In the genomic region with DNA sequence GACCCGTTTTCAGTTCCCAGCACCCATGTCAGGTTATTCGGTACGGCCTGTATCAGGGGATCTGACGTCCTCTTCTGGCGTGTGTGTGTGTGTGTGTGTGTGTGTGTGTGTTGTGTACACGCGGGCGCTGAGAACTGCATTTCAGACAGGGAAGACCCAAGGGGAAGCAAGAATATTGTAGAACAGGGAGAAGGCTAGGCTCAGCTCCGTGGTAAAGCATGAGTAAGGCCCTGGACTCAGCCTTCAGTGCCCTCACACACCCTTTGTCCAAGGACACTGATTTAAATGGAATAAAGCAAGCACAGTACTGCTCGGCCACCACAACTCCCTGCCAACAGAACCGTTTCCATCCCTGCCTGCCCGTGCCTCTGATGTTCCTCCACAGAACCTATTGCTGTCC, we compare ENCODE assay signal across 8 mouse cellular contexts. TPM values are rescaled to one million over a fixed set of nuclear protein-coding genes. Genes with fewer than 3 reads are reported as not detected.
DNase-seq lines count a peak whose midpoint lies in the region; ATAC-seq and TF ChIP-seq lines count a peak whose summit lies in the region.

No protein-coding gene starts in this region.

- ATAC-seq in embryonic facial prominence, embryonic 12.5 days (ENCODE audit: insufficient number of reproducible peaks, insufficient read depth, low FRiP score, low TSS enrichment) = no peak
- no peak for ATAC-seq in hindbrain, embryonic 16.5 days
- no peak for ATAC-seq in lung, postnatal 0 days

- in situ Hi-C loops in CH12.LX (cut with MboI; ENCODE audit: low pct_ligation_motif_present, low pct_unique_long_range_greater_than_20kb, low sequenced_read_pairs) = no loop called here

- 3% methylated on average over 11 of the region's 12 CpGs for WGBS in embryonic facial prominence, embryonic 12.5 days
- 3% methylated on average over 12 of the region's 12 CpGs for WGBS in hindbrain, embryonic 16.5 days
- WGBS in lung, postnatal 0 days = under 1% methylated on average over 12 of the region's 12 CpGs

- H3K4me2 ChIP-seq in CH12.LX (ENCODE audit: insufficient read depth, low read depth, poor library complexity, severe bottlenecking) = peak overlapping the region; percentile 90
- peak overlapping the region; percentile 86 for H3K4me2 ChIP-seq in embryonic facial prominence, embryonic 12.5 days (replicated peaks)
- peak overlapping the region; percentile 82 for H3K4me2 ChIP-seq in hindbrain, embryonic 16.5 days (ENCODE audit: low read length)
- peak overlapping the region; percentile 89 for H3K4me2 ChIP-seq in lung, postnatal 0 days (replicated peaks; ENCODE audit: low read depth, low read length)

- DNase-seq in cerebellum, adult 11 months = peak; percentile 22
- DNase-seq in cerebellum, adult 8-10 months = no peak
- DNase-seq in CH12.LX (ENCODE audit: extremely low read depth) = peak; percentile 34
- no peak for DNase-seq in lung, postnatal 0 days (ENCODE audit: low spot score)
- no peak for DNase-seq in urinary bladder, postnatal 25 days (ENCODE audit: low spot score)
- no peak for DNase-seq in right cerebral cortex, postnatal 4 days

- H3K9ac ChIP-seq in CH12.LX (ENCODE audit: insufficient read depth, low read depth) = peak overlapping the region; percentile 93
- H3K9ac ChIP-seq in embryonic facial prominence, embryonic 12.5 days = peak overlapping the region; percentile 83
- peak overlapping the region; percentile 70 for H3K9ac ChIP-seq in hindbrain, embryonic 16.5 days (ENCODE audit: low read depth, low read length)
- peak overlapping the region; percentile 58 for H3K9ac ChIP-seq in lung, postnatal 0 days (replicated peaks; ENCODE audit: low read depth)

- H3K9me3 ChIP-seq in CH12.LX (replicated peaks; ENCODE audit: low read length) = no peaks in the 10 kb centered on the region
- H3K9me3 ChIP-seq in embryonic facial prominence, embryonic 12.5 days = no peaks in the 10 kb centered on the region
- no peaks in the 10 kb centered on the region for H3K9me3 ChIP-seq in hindbrain, embryonic 16.5 days (ENCODE audit: control insufficient read depth, low read length)
- H3K9me3 ChIP-seq in lung, postnatal 0 days (ENCODE audit: low read length) = no peaks in the 10 kb centered on the region

- peaks cover 32 to 47% of the 10 kb centered on the region in 2 experiments for H3K36me3 ChIP-seq in CH12.LX (replicated peaks in 1 of 2; ENCODE audit: control insufficient read depth in 1 of 2, insufficient read depth in 1 of 2, low read length in 1 of 2)
- H3K36me3 ChIP-seq in embryonic facial prominence, embryonic 12.5 days = 0 out of 2 replicates have a peak, but pooled peaks cover 11% of the 10 kb centered on the region
- no peaks in the 10 kb centered on the region for H3K36me3 ChIP-seq in hindbrain, embryonic 16.5 days (ENCODE audit: control insufficient read depth, insufficient read depth, low read length)
- H3K36me3 ChIP-seq in lung, postnatal 0 days (ENCODE audit: insufficient read depth, low read length) = no peaks in the 10 kb centered on the region

- TF ChIP-seq CTCF in CH12.LX (conservative IDR thresholded peaks at IDR 0.05 in 1 of 2, IDR thresholded peaks at IDR 0.05 in 1 of 2; ENCODE audit: low read depth in 2 of 2, low read length in 2 of 2) = no peak
- TF ChIP-seq CTCF in lung, postnatal 0 days (IDR thresholded peaks at IDR 0.05) = no peak

- no peak for TF ChIP-seq POLR2A in CH12.LX (IDR thresholded peaks at IDR 0.05; ENCODE audit: low read depth, low read length)

- dilution Hi-C loops in CH12.LX (cut with MboI; ENCODE audit: extremely low pct_ligation_motif_present, extremely low pct_unique_long_range_greater_than_20kb, low sequenced_read_pairs) = no loop called here

- H3K27me3 ChIP-seq in CH12.LX (replicated peaks) = no peaks in the 10 kb centered on the region
- H3K27me3 ChIP-seq in embryonic facial prominence, embryonic 12.5 days = no peaks in the 10 kb centered on the region
- H3K27me3 ChIP-seq in hindbrain, embryonic 16.5 days (replicated peaks; ENCODE audit: control insufficient read depth, insufficient read depth, low read length) = no peaks in the 10 kb centered on the region
- no peaks in the 10 kb centered on the region for H3K27me3 ChIP-seq in lung, postnatal 0 days (replicated peaks; ENCODE audit: insufficient read depth, low read length)

- no peak for TF ChIP-seq EP300 in CH12.LX (IDR thresholded peaks at IDR 0.05; ENCODE audit: low read length)
- no peak for TF ChIP-seq EP300 in lung, postnatal 0 days (IDR thresholded peaks at IDR 0.05)

- peaks cover 81% of the 10 kb centered on the region for H3K79me2 ChIP-seq in CH12.LX (replicated peaks; ENCODE audit: control insufficient read depth, extremely low read depth, insufficient read depth, poor library complexity, severe bottlenecking)

- peak overlapping the region; percentile 75 to 86 (median 84) for H3K4me3 ChIP-seq in CH12.LX (replicated peaks in 1 of 3; ENCODE audit: low read depth in 2 of 3, low read length in 2 of 3, poor library complexity in 1 of 3)
- peak overlapping the region; percentile 89 for H3K4me3 ChIP-seq in embryonic facial prominence, embryonic 12.5 days
- peak overlapping the region; percentile 60 for H3K4me3 ChIP-seq in hindbrain, embryonic 16.5 days (ENCODE audit: low read length)
- H3K4me3 ChIP-seq in lung, postnatal 0 days (ENCODE audit: low read depth, low read length) = peak overlapping the region; percentile 82

- no peak for TF ChIP-seq RAD21 in CH12.LX (IDR thresholded peaks at IDR 0.05; ENCODE audit: low read depth, low read length)

- peaks cover 18 to 56% of the 10 kb centered on the region in 2 experiments for H3K4me1 ChIP-seq in CH12.LX (ENCODE audit: control insufficient read depth in 1 of 2, insufficient read depth in 2 of 2)
- peaks cover 16% of the 10 kb centered on the region for H3K4me1 ChIP-seq in embryonic facial prominence, embryonic 12.5 days
- peaks cover 19% of the 10 kb centered on the region for H3K4me1 ChIP-seq in hindbrain, embryonic 16.5 days (ENCODE audit: control insufficient read depth, insufficient read depth, low read depth, low read length)
- H3K4me1 ChIP-seq in lung, postnatal 0 days (ENCODE audit: insufficient read depth, low read depth, low read length) = peaks cover 10% of the 10 kb centered on the region

- peak overlapping the region; percentile 20; the same call in 1 of the 2 replicates for H3K27ac ChIP-seq in CH12.LX (ENCODE audit: insufficient read depth, low read depth)
- H3K27ac ChIP-seq in embryonic facial prominence, embryonic 12.5 days = peak overlapping the region; percentile 84; the same call in 1 of the 2 replicates
- peak overlapping the region; percentile 92; the same call in 1 of the 2 replicates for H3K27ac ChIP-seq in hindbrain, embryonic 16.5 days (ENCODE audit: low read depth, low read length)
- H3K27ac ChIP-seq in lung, postnatal 0 days (ENCODE audit: low read length) = peak overlapping the region; percentile 58

TF ChIP-seq in CH12.LX, 34 proteins besides CTCF, POLR2A, EP300 and RAD21:
- TF ChIP-seq ZMIZ1 (IDR thresholded peaks at IDR 0.05; ENCODE audit: low read depth, low read length) (no peak), MAFK (IDR thresholded peaks at IDR 0.05; ENCODE audit: insufficient replicate concordance, low read length) (no peak), MXI1 (IDR thresholded peaks at IDR 0.05; ENCODE audit: low read depth, low read length) (no peak), ELF1 (IDR thresholded peaks at IDR 0.05; ENCODE audit: low read depth, low read length) (no peak), UBTF (IDR thresholded peaks at IDR 0.05; ENCODE audit: low read depth, low read length) (0 out of 2 replicates have a peak, but pooled peaks have one; percentile 25)
TF ChIP-seq in CH12.LX: peak in this region for 1.

RNA-seq across cellular contexts. Expression of a gene that starts 1.0 kb away (rescaled TPM):
- total RNA-seq in CH12.LX (2012; rRNA removed) (128 and 180 TPM in 2 replicates), CH12.LX (2014; rRNA removed) (96.1 and 96.3 TPM in 2 replicates)
- polyA plus RNA-seq in CH12.LX (2012; ENCODE audit: insufficient read length, low read depth) = 207 and 220 TPM in 2 replicates
- 90.2 and 91.4 TPM in 2 replicates for polyA plus RNA-seq in embryonic facial prominence, embryonic 12.5 days (2016; fragmentation: Nextera tagmentation; extraction: Ambion mirVana)
- 108 and 112 TPM in 2 replicates for polyA plus RNA-seq in hindbrain, embryonic 16.5 days (2015; fragmentation: Nextera tagmentation; extraction: Ambion mirVana)
- 26.4 and 27.1 TPM in 2 replicates for polyA plus RNA-seq in lung, postnatal 0 days (2015; fragmentation: Nextera tagmentation; extraction: Ambion mirVana)

RNA-seq across cellular contexts. Expression of a gene that starts 1.0 kb away (rescaled TPM):
- total RNA-seq in CH12.LX (2012; rRNA removed) (22.5 and 23.1 TPM in 2 replicates), CH12.LX (2014; rRNA removed) (43.6 and 44.7 TPM in 2 replicates)
- polyA plus RNA-seq in CH12.LX (2012; ENCODE audit: insufficient read length, low read depth) = 35.8 and 43.6 TPM in 2 replicates
- 27.9 and 28.7 TPM in 2 replicates for polyA plus RNA-seq in embryonic facial prominence, embryonic 12.5 days (2016; fragmentation: Nextera tagmentation; extraction: Ambion mirVana)
- polyA plus RNA-seq in hindbrain, embryonic 16.5 days (2015; fragmentation: Nextera tagmentation; extraction: Ambion mirVana) = 19.1 and 21.6 TPM in 2 replicates
- 7.3 and 7.5 TPM in 2 replicates for polyA plus RNA-seq in lung, postnatal 0 days (2015; fragmentation: Nextera tagmentation; extraction: Ambion mirVana)

RNA-seq across cellular contexts. Expression of a gene that starts 53.7 kb away (rescaled TPM):
- total RNA-seq in CH12.LX (2012; rRNA removed) (0.17 and 0.21 TPM in 2 replicates), CH12.LX (2014; rRNA removed) (0.08 TPM in 1 of 2 replicates, not detected in the other)
- 0.26 and 0.33 TPM in 2 replicates for polyA plus RNA-seq in CH12.LX (2012; ENCODE audit: insufficient read length, low read depth)
- 9.6 and 9.9 TPM in 2 replicates for polyA plus RNA-seq in embryonic facial prominence, embryonic 12.5 days (2016; fragmentation: Nextera tagmentation; extraction: Ambion mirVana)
- 10.7 and 11.6 TPM in 2 replicates for polyA plus RNA-seq in hindbrain, embryonic 16.5 days (2015; fragmentation: Nextera tagmentation; extraction: Ambion mirVana)
- polyA plus RNA-seq in lung, postnatal 0 days (2015; fragmentation: Nextera tagmentation; extraction: Ambion mirVana) = 7.6 and 9.7 TPM in 2 replicates

Comparison
In these comparisons a context has a peak if more than half of its experiments do, and no peak if none do; other contexts are left out.
1. DNase-seq: peak in cerebellum, adult 11 months (single experiment) and CH12.LX (single experiment); none in cerebellum, adult 8-10 months (single experiment), lung, postnatal 0 days (single experiment), urinary bladder, postnatal 25 days (single experiment) and right cerebral cortex, postnatal 4 days (single experiment).
2. H3K27ac ChIP-seq: peak in every context shown above with its lines; median percentile 92 in hindbrain, embryonic 16.5 days; 84 in embryonic facial prominence, embryonic 12.5 days; 58 in lung, postnatal 0 days; 20 in CH12.LX.
3. Peak in every context shown above with its lines, with median percentiles within 50 percentile points of each other: H3K4me2 ChIP-seq, H3K4me3 ChIP-seq and H3K9ac ChIP-seq.